Mouse (Mus musculus) large intestine, adult 2 months (tissue): ENCODE measurements around the gene D16Ertd472e. TPM values are rescaled to one million over a fixed set of nuclear protein-coding genes. Genes with fewer than 3 reads are reported as not detected.

ENCODE experiments used
- DNase-seq: peaks from one replicate; pipeline ENCODE4 v3.0.0-alpha.2; 2012; ENCODE audit warnings: low read depth, low spot score
- WGBS: fragments of 180-500 bp; shearing (Covaris S2); methylation state at CpG from one replicate; pipeline ENCODE4 v1.1.7; 2018; 5-methylcytosine and 5-hydroxymethylcytosine counted together
- polyA plus RNA-seq: library from polyadenylated mRNA; depleted of rRNA; stranded (reverse); fragments of >200 nt; gene quantifications from 2 replicates; pipeline ENCODE4 v1.2.3, GENCODE M21; 2012; rRNA removed

The D16Ertd472e gene
- polyA plus RNA-seq = 1.7 and 2.1 TPM in 2 replicates

DNA sequence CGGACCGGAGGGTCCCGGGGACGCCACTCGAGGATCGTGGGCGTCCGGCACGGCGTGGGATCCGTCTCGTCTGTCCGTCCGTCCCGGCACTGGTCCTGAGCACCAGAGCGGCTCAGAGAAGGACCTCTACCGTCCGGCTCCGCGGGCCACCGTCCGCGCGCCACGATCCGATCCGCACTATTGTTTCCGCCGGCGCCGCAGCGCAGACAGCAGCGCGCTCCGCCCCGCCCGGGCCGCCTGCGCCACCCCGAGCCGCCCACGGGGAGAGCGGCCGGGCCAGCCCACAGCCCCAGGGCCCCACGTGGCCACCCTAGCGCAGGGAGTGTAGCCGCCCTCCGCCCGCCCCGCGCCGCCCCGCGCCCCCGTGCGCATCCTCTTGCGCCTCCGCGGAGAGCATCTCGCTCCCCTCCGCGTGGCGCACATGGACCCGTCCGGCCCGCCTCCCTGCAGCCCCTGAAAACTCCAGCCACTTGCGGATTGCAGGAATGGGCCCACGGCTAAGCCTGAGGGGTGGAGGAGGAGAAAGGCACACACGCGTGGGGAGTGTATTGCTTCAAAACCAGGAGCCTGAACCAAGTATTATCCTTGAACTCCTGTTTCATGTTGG lies at the start of gene D16Ertd472e:
Gene D16Ertd472e, minus strand, starts transcription at position 231 of the 607 bp plus-strand sequence.
- peak; percentile 8 for DNase-seq
- 1% methylated on average over 60 of the region's 70 CpGs for WGBS

DNA sequence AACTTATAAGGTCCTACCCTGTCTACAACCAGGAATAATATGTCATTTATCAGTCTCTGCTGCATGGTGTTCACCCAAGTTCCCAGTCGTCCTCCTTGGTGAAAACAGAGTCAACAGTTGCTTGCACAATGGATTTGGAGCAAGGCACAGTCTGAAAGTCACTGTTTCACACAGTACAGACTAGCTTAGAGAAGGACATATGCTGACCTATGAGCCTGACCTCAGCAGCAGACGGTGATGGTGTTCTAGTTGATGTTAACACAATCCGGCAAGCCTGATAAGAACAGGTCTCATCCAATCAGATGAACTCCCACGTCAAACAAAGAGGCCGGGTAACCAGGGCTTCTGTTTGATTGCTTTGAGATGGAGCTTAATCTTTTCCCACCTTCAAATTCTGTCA lies 46.2 kb upstream of the D16Ertd472e start:
- 34% methylated on average over 5 of the region's 5 CpGs for WGBS
- DNase-seq = no peak

DNA sequence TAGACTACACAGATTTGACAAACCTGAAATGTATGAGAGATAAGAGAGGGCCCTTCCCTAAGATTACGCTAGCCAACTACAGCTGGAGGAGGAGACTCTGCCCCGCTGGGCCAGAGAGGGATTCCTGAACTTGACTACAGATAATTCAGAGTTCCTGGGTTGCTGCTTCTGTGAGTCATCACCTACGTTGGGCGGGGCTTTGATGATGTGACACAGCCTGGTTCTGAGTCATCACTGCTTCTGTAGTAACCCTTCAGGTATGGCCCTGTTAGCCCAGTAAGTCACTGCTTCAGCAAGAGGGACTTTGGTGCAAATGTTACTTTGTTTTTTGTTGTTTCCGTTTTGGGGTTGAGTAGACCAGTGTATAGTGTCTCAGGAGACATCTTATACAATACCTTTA lies 42.9 kb upstream of the D16Ertd472e start:
- 43% methylated on average over 5 of the region's 5 CpGs for WGBS
- DNase-seq = no peak

DNA sequence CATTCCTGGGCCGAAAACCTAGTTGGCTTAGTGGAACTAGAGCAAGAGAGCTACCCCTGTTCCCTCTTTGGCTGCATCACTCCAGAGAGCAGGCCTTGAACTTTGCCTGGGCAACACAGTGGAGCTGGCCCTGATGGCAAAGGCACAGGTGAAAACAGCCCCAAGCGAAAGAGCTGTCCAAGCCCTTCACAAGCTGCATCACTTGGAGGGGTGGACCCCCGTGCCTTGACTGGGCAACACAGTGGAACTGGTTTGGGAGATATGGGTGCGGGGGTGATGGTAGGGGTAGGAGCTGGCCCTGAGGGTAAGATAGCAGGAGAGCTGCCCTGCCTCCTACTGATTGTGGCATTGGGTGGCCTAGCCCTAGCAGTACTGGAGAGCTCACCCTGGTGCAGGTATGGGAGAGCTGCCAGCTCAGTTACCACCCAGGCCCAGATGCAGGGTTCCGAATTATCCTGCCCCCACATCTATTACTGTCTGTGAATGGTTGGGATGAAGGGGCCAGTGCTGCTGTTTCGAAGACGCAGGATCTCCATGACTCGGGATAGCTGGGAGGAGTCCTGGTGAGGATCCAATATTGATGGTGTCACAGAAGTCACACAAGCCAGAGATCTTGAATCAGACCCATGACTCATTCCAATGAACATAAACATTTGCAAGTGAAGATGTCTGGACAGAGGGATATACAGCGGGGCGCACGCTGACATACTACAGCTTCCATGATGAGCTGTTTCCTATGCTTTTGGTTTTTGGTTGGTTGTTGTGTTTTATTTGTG lies 41.4 kb upstream of the D16Ertd472e start:
- DNase-seq = no peak
- 88% methylated on average over 11 of the region's 11 CpGs for WGBS

DNA sequence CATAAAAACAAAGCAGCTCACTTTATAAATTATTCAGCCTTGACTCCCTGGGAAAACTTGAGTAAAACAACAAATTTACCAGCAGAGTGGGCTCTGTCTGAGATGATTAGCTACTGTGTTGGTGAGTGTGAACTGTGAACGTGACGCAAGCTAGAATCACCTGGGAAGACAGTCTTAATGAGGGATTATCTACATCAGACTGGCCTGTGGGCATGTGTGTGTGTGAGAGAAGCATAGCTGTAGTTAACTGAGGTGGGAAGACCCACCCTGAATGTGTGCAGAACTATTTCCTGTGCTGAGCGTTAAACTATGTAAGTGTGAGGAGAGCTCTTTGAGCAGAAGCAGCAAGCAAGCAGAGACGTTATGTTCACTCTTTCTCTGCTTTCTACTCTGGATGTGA lies 29.7 kb upstream of the D16Ertd472e start:
- 34% methylated on average over 4 of the region's 4 CpGs for WGBS
- no peak for DNase-seq

DNA sequence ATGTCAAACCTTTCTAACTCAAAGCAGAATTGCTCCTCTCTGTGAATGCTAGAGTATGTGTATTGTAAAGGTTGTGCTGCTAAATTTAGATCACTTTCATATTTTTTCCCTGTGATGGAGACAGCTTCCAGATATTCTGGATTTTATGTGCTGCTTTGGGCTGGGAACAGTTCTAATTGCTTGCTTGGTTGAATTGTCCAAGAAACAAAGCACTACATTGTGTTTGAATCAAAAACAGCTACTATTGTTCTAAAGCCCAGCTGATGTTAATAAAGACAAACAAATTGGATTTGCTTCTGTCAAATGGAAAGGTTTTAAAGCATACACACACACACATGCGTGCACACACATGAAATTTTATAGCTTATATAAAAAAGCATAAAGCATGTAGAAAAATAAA lies 22.4 kb upstream of the D16Ertd472e start:
- DNase-seq = no peak
- 90% methylated on average over 1 of the region's 1 CpGs for WGBS

DNA sequence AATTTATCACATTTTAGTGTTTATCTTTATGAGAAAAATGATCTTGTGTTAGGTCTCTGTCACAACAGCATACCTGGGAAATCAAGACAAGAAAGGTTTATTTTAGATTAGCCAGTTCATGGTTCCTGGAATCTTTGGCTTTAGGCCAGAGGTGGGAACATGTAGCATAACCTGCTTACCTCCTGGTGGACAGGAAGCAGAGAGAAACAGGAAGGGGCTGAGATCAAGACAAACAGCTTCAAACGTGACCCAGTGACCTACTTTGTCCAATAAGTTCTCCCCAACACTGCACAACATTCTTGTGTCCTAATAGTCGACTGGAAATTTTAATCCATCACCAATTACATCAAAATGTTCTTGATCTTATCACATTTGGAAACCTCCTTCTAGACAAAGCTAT lies 19.9 kb upstream of the D16Ertd472e start:
- 45% methylated on average over 2 of the region's 2 CpGs for WGBS
- DNase-seq = no peak

DNA sequence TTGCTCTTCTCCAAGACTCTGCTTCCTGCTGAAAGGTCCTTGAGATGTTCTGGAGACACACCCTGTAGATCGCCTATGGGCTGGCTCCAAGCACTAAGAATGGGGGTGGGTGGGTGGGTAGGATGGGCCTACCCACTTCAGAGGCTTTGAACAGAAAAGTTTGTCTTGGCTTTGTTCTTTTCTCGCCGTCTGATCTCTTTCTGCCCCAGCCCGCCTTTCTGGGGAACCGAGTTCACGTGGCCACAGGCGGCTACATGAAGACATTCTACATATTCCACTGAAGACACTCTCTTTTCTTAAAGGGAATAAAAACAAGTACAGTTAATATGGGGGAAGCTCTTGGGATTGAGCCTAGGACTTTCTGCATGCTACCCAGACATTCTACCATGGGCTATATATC lies 19.3 kb upstream of the D16Ertd472e start:
- DNase-seq = no peak
- WGBS = 78% methylated on average over 7 of the region's 7 CpGs

DNA sequence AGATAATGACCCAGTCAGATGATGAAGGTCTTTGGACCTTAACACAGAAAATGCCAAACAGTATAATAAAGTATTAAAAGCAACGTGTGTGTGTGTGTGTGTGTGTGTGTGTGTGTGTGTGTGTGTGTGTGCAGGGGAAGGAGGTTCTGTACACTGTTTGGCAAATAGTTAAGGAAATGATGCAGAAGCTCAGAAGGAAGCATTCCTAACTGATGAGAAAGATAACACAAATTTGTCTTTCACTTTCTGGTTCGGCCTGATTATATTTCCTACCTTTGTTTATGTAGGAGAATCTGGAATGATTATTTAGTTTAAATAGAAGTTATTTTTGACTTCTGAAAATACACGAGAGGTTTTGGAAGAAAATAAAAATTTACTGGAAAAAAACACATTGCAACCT lies 17.6 kb upstream of the D16Ertd472e start:
- DNase-seq = no peak

DNA sequence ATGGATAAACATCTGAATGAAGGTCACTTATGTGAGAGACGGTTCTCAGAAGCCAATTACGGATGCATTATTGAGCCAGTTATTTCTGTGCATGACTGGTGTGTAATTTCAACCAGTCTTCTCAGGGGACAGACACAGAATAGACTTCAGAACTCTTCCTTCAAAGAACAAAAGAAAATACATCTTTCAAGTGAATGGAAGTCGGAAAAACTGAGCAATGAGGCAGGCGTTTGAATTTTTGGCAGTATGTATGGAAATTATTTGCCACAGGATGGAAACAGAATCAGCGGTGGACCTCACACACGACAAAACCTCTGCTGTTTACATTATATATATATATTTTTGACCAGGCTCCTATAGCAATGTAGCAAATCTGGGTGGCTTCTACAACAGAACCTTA lies 14.6 kb upstream of the D16Ertd472e start:
- DNase-seq = no peak
- WGBS = 75% methylated on average over 6 of the region's 6 CpGs

More for the DNA sequence above, 17.6 kb upstream of the D16Ertd472e start:
- WGBS = 42% methylated on average over 3 of the region's 3 CpGs

DNA sequence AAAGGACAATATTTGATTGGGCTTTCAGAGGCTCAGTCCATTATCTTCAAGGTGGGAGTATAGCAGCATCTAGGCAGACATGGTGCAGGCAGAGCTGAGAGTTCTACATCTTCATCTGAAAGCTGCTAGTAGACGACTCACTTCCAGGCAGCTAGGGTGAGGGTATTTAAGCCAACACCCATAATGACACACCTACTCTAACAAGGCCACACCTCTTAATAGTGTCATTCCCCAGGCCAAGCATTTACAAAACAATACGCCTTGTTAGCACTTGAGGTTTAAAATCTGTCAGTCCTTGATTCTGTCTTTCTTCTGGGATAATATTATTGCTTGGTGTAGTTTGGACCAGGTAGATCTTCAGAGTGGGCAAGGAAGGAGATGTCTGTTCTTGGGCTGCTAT lies 12.3 kb upstream of the D16Ertd472e start:
- WGBS = 34% methylated on average over 2 of the region's 2 CpGs
- DNase-seq = no peak

DNA sequence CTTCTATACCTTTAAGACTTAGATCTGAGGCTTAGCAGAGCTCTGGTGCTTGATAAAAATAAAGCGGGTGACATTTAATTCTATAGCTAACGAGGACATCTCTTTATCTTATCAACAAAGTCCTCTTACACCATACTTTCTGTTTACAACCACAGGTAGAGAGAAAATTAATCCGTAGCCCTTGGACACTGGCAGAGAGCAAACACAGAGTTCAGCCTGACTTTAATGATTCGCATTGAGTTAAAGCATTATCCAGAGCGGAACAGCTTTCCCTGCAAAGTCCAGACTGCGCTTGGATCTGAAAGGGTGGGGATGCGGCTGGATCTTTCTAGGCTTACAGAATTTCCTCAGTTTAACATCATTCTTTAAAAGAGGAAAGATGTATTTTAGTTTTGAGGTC lies 10.1 kb upstream of the D16Ertd472e start:
- WGBS = 46% methylated on average over 7 of the region's 7 CpGs
- no peak for DNase-seq

DNA sequence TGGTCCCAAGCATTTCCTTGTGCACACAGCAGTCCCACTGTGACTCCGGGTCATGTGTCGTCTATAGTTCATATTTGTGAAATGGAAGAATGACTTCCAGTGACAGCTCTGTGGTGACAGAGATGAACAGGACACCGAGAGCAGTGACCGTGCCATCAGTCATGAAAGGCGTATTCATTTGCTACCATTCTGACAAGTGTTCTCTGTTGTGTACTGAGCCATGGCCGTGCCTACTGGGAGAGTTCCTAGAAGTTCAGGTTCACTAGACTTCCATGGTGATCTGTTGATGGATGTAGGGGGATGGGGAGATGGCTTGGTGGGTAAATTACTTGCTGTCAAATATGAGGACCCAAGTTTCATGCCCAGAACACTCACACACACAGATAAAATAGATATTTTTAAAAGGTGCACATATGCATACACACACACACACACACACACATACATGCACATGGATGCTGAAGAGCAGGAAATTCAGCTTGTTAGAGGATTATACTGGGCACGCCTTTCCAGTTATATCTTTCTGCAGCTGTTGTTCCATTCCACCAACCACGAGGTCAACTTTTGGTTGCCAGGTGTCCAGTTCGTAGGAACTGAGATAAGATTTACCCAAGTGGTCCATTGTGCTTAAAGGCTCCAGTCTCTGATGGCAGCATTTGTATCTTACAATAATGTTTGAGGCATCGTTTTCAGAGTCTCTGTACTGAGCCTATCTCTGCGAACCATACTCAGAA lies 9.3 kb upstream of the D16Ertd472e start:
- DNase-seq = no peak
- 75% methylated on average over 11 of the region's 11 CpGs for WGBS

DNA sequence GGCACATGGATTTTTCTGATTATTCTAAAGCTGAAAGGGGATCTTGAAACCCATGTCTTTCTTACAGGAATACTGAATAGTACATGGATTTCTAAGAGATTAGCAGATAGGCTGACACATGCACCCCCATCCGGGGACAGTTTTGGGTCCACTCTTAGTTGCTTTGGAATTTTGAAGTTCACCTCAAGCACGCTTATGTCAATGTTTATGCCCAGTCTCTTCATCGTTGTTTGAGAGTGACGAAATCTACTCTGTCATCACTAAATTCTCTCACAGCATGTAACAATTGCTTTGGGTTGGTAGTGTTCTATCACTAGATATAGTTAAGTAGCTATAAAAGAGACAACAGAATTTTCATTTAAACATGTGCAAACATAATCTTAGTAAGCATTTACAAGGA lies 8.7 kb upstream of the D16Ertd472e start:
- WGBS = 84% methylated on average over 4 of the region's 4 CpGs
- no peak for DNase-seq

DNA sequence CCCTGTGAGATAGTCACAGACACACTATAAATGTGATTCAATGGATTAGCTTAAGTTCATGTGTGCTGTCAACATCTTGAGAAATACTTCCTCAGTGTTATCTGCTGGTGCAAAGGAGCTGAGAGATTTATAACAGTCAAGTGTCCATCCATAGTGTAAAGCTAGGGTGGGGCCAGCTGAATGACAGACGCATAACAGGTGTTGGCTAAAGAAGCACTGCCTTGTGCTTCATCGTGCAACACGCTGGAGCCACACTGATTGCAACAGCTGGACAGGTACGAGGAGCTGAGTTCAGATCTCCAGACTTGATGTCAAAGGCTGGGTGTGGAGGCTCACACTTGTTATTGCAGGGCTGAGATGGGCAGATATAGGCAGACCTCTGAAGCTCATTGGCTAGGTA lies 7.5 kb upstream of the D16Ertd472e start:
- DNase-seq = no peak
- WGBS = 60% methylated on average over 4 of the region's 4 CpGs

DNA sequence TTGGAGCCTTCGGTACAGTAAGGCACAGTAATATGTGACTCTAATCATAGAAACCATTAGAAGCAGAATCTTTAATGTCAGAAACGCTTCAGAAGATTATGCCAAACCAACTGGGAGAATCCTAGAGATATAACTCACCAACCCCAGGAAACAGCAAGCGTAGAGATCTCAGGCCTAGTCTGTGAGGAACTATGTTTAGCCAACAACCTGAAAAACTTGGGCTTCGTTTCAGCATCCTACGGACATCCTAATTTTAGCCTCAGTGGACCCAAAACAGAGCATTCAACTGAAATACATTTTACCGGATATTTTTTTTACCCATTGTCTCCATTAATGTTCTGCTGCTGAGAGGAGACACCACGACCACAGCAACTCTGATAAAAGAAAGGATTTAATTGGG lies 3.9 kb upstream of the D16Ertd472e start:
- WGBS = 94% methylated on average over 7 of the region's 7 CpGs
- DNase-seq = no peak

DNA sequence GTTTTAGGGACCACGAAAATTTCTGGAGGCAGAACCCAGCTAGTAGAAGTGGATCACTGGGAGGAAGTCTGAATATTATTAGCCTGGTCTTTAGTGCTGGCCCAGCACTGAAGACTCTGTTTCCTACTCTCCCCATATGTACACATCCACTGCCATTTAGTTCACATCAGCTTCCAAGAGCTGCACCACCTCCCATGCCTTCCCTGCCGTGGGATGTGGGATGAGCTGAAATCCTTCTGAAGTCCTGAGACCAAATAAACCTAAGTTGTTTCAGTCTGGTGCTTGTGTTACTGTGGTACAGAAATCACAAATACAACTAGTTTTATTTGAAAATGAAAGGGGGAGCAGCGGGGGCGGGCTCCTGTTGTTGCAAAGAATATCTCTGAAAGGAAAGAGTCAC lies 2.9 kb upstream of the D16Ertd472e start:
- 85% methylated on average over 4 of the region's 4 CpGs for WGBS
- DNase-seq = no peak

DNA sequence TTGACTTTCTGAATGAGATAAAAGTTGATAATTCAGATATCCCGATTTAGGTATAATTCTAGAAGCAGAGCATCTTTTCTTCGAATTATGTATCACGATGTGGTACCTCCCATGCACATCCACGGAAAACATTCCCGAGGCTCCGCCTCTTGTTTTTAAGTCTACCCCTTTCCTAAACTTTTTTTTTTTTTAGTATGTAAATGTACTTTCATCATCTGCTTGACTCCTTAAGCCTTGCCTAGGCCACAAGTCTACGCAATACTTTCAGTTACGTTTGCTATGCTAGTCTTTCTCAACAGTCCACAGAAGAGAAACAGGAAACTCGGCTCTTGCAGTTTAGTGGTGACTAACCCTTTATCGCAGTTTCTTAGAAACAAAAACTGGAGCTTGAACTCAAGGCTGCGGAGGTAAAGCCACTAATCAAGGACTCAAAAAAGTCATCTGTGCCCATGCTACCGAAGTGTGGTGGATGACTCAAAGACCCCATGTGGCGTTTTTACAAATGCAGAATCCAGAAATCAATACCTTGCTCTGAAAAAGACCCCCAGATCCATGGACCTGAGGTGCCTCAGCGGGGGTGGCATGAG lies 670 bp upstream of the D16Ertd472e start:
- 19% methylated on average over 14 of the region's 14 CpGs for WGBS
- no peak for DNase-seq

DNA sequence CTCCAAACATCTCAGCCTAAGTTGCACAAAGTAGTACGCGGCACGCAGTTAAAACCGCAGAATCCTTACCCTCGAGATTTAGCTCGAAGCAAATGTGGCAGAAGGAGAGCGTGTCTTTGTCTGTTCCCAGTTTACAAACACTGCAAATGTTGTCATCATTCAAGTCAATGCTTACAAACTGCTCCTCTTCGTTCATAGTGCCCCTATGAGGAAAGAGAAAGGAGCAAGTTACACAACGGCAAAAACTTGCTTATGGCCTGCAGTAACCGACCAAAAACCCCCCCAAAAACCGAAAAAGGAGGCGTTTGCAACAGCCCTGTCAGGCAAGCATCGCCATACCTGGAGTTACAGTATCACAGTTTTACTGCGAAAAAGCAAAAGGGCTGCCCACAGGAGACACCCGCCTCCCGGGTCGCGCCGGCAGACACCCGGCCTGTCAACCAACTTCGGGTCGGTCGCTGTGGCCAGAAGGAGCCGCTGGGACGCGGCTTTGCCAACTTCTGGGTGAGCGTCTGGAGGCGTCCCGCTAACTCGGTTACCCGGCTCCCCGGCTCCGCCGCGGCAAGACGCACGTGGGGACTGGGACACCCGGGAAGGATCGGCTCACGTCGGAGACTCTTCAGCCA lies 543 bp downstream of the D16Ertd472e start:
- DNase-seq = no peak
- under 1% methylated on average over 41 of the region's 41 CpGs for WGBS
